Mouse (Mus musculus): Measurements from ENCODE around the gene Exoc6b. TPM values are rescaled to one million over a fixed set of nuclear protein-coding genes. Genes with fewer than 3 reads are reported as not detected.

The Exoc6b gene
- total and polyA plus RNA-seq, 2 experiments from 2014 or later, result 36.2 to 38.1 TPM

GRCm38 (mm10) chr6:84951621-84952020 is 117.7 kb downstream of the Exoc6b start:
- H3K27me3 ChIP-seq (ENCODE audit: insufficient read depth, low read length), result no peaks in the 10 kb centered on the region
- H3K4me3 ChIP-seq (ENCODE audit: low read length), result no peak overlapping the region
- H3K27ac ChIP-seq, result no peak overlapping the region
- H3K4me1 ChIP-seq (ENCODE audit: insufficient read depth, low read length), result no peaks in the 10 kb centered on the region
- 53% methylated on average over 1 of the region's 1 CpGs for WGBS
- DNase-seq (ENCODE audit: low spot score) (no peak), ATAC-seq (no peak)
- no peak overlapping the region for H3K9ac ChIP-seq (replicated peaks; ENCODE audit: low read length)
- H3K36me3 ChIP-seq (ENCODE audit: insufficient read depth, low read length), result no peaks in the 10 kb centered on the region
- H3K4me2 ChIP-seq (ENCODE audit: low read depth, low read length), result no peak overlapping the region
- TF ChIP-seq CTCF (IDR thresholded peaks at IDR 0.05; ENCODE audit: low read depth), result no peak
- no peaks in the 10 kb centered on the region for H3K9me3 ChIP-seq (ENCODE audit: low read length)

GRCm38 (mm10) chr6:84946569-84946968 is 122.7 kb downstream of the Exoc6b start:
- no peak for TF ChIP-seq CTCF (IDR thresholded peaks at IDR 0.05; ENCODE audit: low read depth)
- DNase-seq (ENCODE audit: low spot score), result peak; percentile 26
- H3K4me3 ChIP-seq (ENCODE audit: low read length), result no peak overlapping the region
- H3K4me2 ChIP-seq (ENCODE audit: low read depth, low read length), result no peak overlapping the region
- H3K4me1 ChIP-seq (ENCODE audit: insufficient read depth, low read length), result no peaks in the 10 kb centered on the region
- H3K27me3 ChIP-seq (ENCODE audit: insufficient read depth, low read length), result no peaks in the 10 kb centered on the region
- no peak overlapping the region for H3K27ac ChIP-seq
- ATAC-seq, result no peak
- H3K36me3 ChIP-seq (ENCODE audit: insufficient read depth, low read length), result no peaks in the 10 kb centered on the region
- no peak overlapping the region for H3K9ac ChIP-seq (replicated peaks; ENCODE audit: low read length)
- no peaks in the 10 kb centered on the region for H3K9me3 ChIP-seq (ENCODE audit: low read length)
- 35% methylated on average over 3 of the region's 3 CpGs for WGBS

- H3K4me2 ChIP-seq (ENCODE audit: low read depth, low read length), result no peak overlapping the region
- DNase-seq (ENCODE audit: low spot score) (no peak), ATAC-seq (no peak)
- no peak for TF ChIP-seq CTCF (IDR thresholded peaks at IDR 0.05; ENCODE audit: low read depth)
- no peak overlapping the region for H3K27ac ChIP-seq
- no peak overlapping the region for H3K4me3 ChIP-seq (ENCODE audit: low read length)
- 64% methylated on average over 2 of the region's 2 CpGs for WGBS
- H3K9ac ChIP-seq (replicated peaks; ENCODE audit: low read length), result no peak overlapping the region
- H3K27me3 ChIP-seq (ENCODE audit: insufficient read depth, low read length), result no peaks in the 10 kb centered on the region
- no peaks in the 10 kb centered on the region for H3K9me3 ChIP-seq (ENCODE audit: low read length)
- no peaks in the 10 kb centered on the region for H3K36me3 ChIP-seq (ENCODE audit: insufficient read depth, low read length)
- no peaks in the 10 kb centered on the region for H3K4me1 ChIP-seq (ENCODE audit: insufficient read depth, low read length)
These were observed 123.2 kb downstream of the Exoc6b start for GRCm38 (mm10) chr6:84946106-84946505.

GRCm38 (mm10) chr6:84932953-84933921 is 136.1 kb downstream of the Exoc6b start:
- H3K9ac ChIP-seq (replicated peaks; ENCODE audit: low read length), result no peak overlapping the region
- no peak overlapping the region for H3K4me2 ChIP-seq (ENCODE audit: low read depth, low read length)
- no peak for TF ChIP-seq CTCF (IDR thresholded peaks at IDR 0.05; ENCODE audit: low read depth)
- ATAC-seq, result no peak
- no peaks in the 10 kb centered on the region for H3K36me3 ChIP-seq (ENCODE audit: insufficient read depth, low read length)
- H3K4me3 ChIP-seq (ENCODE audit: low read length), result no peak overlapping the region
- no peak overlapping the region for H3K27ac ChIP-seq
- WGBS, result 64% methylated on average over 11 of the region's 11 CpGs
- H3K9me3 ChIP-seq (ENCODE audit: low read length), result no peaks in the 10 kb centered on the region
- H3K27me3 ChIP-seq (ENCODE audit: insufficient read depth, low read length), result no peaks in the 10 kb centered on the region
- DNase-seq (ENCODE audit: low spot score), result no peak
- no peaks in the 10 kb centered on the region for H3K4me1 ChIP-seq (ENCODE audit: insufficient read depth, low read length)

GRCm38 (mm10) chr6:84931051-84931450 is 138.3 kb downstream of the Exoc6b start:
- H3K27ac ChIP-seq, result no peak overlapping the region
- H3K4me2 ChIP-seq (ENCODE audit: low read depth, low read length), result no peak overlapping the region
- no peak for TF ChIP-seq CTCF (IDR thresholded peaks at IDR 0.05; ENCODE audit: low read depth)
- no peak overlapping the region for H3K4me3 ChIP-seq (ENCODE audit: low read length)
- DNase-seq (ENCODE audit: low spot score), result no peak
- no peaks in the 10 kb centered on the region for H3K4me1 ChIP-seq (ENCODE audit: insufficient read depth, low read length)
- no peaks in the 10 kb centered on the region for H3K27me3 ChIP-seq (ENCODE audit: insufficient read depth, low read length)
- no peaks in the 10 kb centered on the region for H3K36me3 ChIP-seq (ENCODE audit: insufficient read depth, low read length)
- ATAC-seq, result no peak
- 9% methylated on average over 1 of the region's 1 CpGs for WGBS
- H3K9ac ChIP-seq (replicated peaks; ENCODE audit: low read length), result no peak overlapping the region
- no peaks in the 10 kb centered on the region for H3K9me3 ChIP-seq (ENCODE audit: low read length)

GRCm38 (mm10) chr6:84926066-84926465 is 143.2 kb downstream of the Exoc6b start:
- peak; percentile 80 for TF ChIP-seq CTCF (IDR thresholded peaks at IDR 0.05; ENCODE audit: low read depth)
- Histone ChIP-seq H3K4me1 (ENCODE audit: insufficient read depth, low read length) (peaks cover 10% of the 10 kb centered on the region; the same call in 1 of the 2 replicates), H3K4me2 (ENCODE audit: low read depth, low read length) (no peak overlapping the region), H3K27me3 (ENCODE audit: insufficient read depth, low read length) (no peaks in the 10 kb centered on the region), H3K4me3 (ENCODE audit: low read length) (no peak overlapping the region), H3K9me3 (ENCODE audit: low read length) (no peaks in the 10 kb centered on the region), H3K27ac (no peak overlapping the region), H3K9ac (replicated peaks; ENCODE audit: low read length) (no peak overlapping the region), H3K36me3 (ENCODE audit: insufficient read depth, low read length) (no peaks in the 10 kb centered on the region)
- no peak for ATAC-seq
- WGBS, result 52% methylated on average over 3 of the region's 3 CpGs
- DNase-seq (ENCODE audit: low spot score), result peak; percentile 62

GRCm38 (mm10) chr6:84923760-84924221 is 145.5 kb downstream of the Exoc6b start:
- Histone ChIP-seq H3K27me3 (ENCODE audit: insufficient read depth, low read length) (no peaks in the 10 kb centered on the region), H3K36me3 (ENCODE audit: insufficient read depth, low read length) (no peaks in the 10 kb centered on the region), H3K4me3 (ENCODE audit: low read length) (no peak overlapping the region), H3K4me1 (ENCODE audit: insufficient read depth, low read length) (peaks cover 10% of the 10 kb centered on the region; the same call in 1 of the 2 replicates), H3K27ac (peak overlapping the region; percentile 65), H3K4me2 (ENCODE audit: low read depth, low read length) (peak overlapping the region; percentile 25; the same call in 1 of the 2 replicates), H3K9me3 (ENCODE audit: low read length) (no peaks in the 10 kb centered on the region), H3K9ac (replicated peaks; ENCODE audit: low read length) (no peak overlapping the region)
- 0 out of 2 replicates have a peak, but pooled peaks have one; percentile 18 for ATAC-seq
- no peak for TF ChIP-seq CTCF (IDR thresholded peaks at IDR 0.05; ENCODE audit: low read depth)
- peak; percentile 40 for DNase-seq (ENCODE audit: low spot score)
- 12% methylated on average over 12 of the region's 12 CpGs for WGBS

All from hindbrain, postnatal 0 days (tissue).